ENCODE assay signal across 8 mouse cellular contexts in the genomic region with DNA sequence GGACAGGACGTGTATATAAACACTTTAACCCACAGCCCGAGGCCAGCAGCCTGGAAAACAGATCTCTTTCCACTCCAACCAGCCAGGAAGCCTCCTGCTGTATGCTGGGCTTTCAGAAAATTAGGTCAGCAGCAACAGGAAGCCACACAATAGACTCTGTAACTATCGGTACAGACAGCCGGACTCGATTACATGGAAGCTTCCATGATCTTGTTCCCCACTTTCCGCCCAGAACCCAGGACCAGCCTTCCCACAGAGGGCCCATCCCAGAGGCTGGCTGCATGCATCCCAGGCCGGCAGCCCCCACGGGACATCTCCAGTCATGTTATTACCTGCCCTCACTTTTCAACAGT. TPM values are rescaled to one million over a fixed set of nuclear protein-coding genes. Genes with fewer than 3 reads are reported as not detected.
A peak's percentile ranks its signal among the peaks of the same experiment; 100 is the strongest.
DNase-seq lines count a peak whose midpoint lies in the region; ATAC-seq and TF ChIP-seq lines count a peak whose summit lies in the region.

No protein-coding gene starts in this region.

- H3K27me3 ChIP-seq in heart, embryonic 14.5 days (ENCODE audit: control insufficient read depth, insufficient read depth, low read length), result no peaks in the 10 kb centered on the region
- H3K27me3 ChIP-seq in kidney, embryonic 15.5 days, result no peaks in the 10 kb centered on the region

- H3K4me3 ChIP-seq in lung, adult 2 months (replicated peaks; ENCODE audit: extremely low read depth, low read depth, low read length), result no peak overlapping the region
- H3K4me3 ChIP-seq in heart, embryonic 14.5 days (ENCODE audit: control insufficient read depth in 1 of 2, insufficient read depth in 1 of 2, low read depth in 1 of 2, low read length in 2 of 2), result no peak overlapping the region
- no peak overlapping the region for H3K4me3 ChIP-seq in kidney, embryonic 15.5 days (replicated peaks)

- 28% methylated on average over 8 of the region's 8 CpGs for WGBS in lung, adult 2 months
- WGBS in heart, embryonic 14.5 days, result 63% methylated on average over 8 of the region's 8 CpGs
- 44% methylated on average over 8 of the region's 8 CpGs for WGBS in kidney, embryonic 15.5 days

- peak overlapping the region; percentile 65 to 73 for H3K27ac ChIP-seq in heart, embryonic 14.5 days (replicated peaks in 1 of 2; ENCODE audit: control insufficient read depth in 1 of 2, insufficient read depth in 1 of 2, low read depth in 2 of 2, low read length in 2 of 2)
- H3K27ac ChIP-seq in kidney, embryonic 15.5 days, result no peak overlapping the region; the same call in 1 of the 2 replicates

- no peaks in the 10 kb centered on the region for H3K36me3 ChIP-seq in heart, embryonic 14.5 days (ENCODE audit: control insufficient read depth, insufficient read depth, low read length)
- H3K36me3 ChIP-seq in kidney, embryonic 15.5 days, result no peaks in the 10 kb centered on the region

- peak; percentile 71 for ATAC-seq in heart, embryonic 14.5 days (ENCODE audit: insufficient number of reproducible peaks, insufficient read depth, low FRiP score, low read depth)
- no peak for ATAC-seq in kidney, embryonic 15.5 days (replicated peaks; ENCODE audit: low FRiP score)

- H3K4me1 ChIP-seq in lung, adult 2 months (ENCODE audit: control insufficient read depth, insufficient read depth, low read length), result peaks cover 10% of the 10 kb centered on the region
- H3K4me1 ChIP-seq in heart, embryonic 14.5 days (ENCODE audit: control insufficient read depth in 2 of 2, insufficient read depth in 2 of 2, low read length in 2 of 2), result no peaks in the 10 kb centered on the region
- H3K4me1 ChIP-seq in kidney, embryonic 15.5 days, result peaks cover 16% of the 10 kb centered on the region

- peaks cover 18% of the 10 kb centered on the region for H3K9me3 ChIP-seq in heart, embryonic 14.5 days (ENCODE audit: control insufficient read depth, low read length)
- peaks cover 4% of the 10 kb centered on the region for H3K9me3 ChIP-seq in kidney, embryonic 15.5 days (replicated peaks)

- no peak overlapping the region for H3K4me2 ChIP-seq in heart, embryonic 14.5 days (ENCODE audit: low read length)
- no peak overlapping the region for H3K4me2 ChIP-seq in kidney, embryonic 15.5 days

- TF ChIP-seq POLR2A in lung, adult 2 months (IDR thresholded peaks at IDR 0.05; ENCODE audit: borderline replicate concordance, extremely low read depth, low read depth, low read length), result no peak

- DNase-seq in lung, adult 18-20 months, result peak; percentile 17 to 39
- DNase-seq in lung, adult 2 months, result no peak
- DNase-seq in lung, postnatal 14 days, result peak; percentile 24
- DNase-seq in thymus, postnatal 4 days, result peak; percentile 54
- no peak for DNase-seq in ovary, postnatal 10 days (ENCODE audit: low spot score)
- DNase-seq in urinary bladder, postnatal 10 days (ENCODE audit: low spot score), result no peak

- no peak overlapping the region for H3K9ac ChIP-seq in heart, embryonic 14.5 days (ENCODE audit: low read length)
- H3K9ac ChIP-seq in kidney, embryonic 15.5 days, result no peak overlapping the region

- TF ChIP-seq CTCF in lung, adult 2 months (IDR thresholded peaks at IDR 0.05; ENCODE audit: insufficient read depth, low read length), result no peak

RNA-seq across cellular contexts. Expression of a gene that starts 39.4 kb away (rescaled TPM):
- 9.5 and 11.6 TPM in 2 replicates for polyA plus RNA-seq in lung, adult 2 months (2012; rRNA removed)
- polyA plus RNA-seq in heart, embryonic 14.5 days (2014; fragmentation: Nextera tagmentation; extraction: Ambion mirVana), result 5.6 and 6.4 TPM in 2 replicates
- polyA plus RNA-seq in kidney, embryonic 15.5 days (2015; fragmentation: Nextera tagmentation; extraction: Ambion mirVana), result 0.22 and 0.44 TPM in 2 replicates

Comparison
In these comparisons a context has a peak if more than half of its experiments do, and no peak if none do; other contexts are left out.
1. DNase-seq: peak in lung, adult 18-20 months (2 of 2), lung, postnatal 14 days (single experiment) and thymus, postnatal 4 days (single experiment); none in lung, adult 2 months (single experiment), ovary, postnatal 10 days (single experiment) and urinary bladder, postnatal 10 days (single experiment).